Comparison of ENCODE assay signal across 9 mouse cellular contexts in genomic region chr11:102754416-102754815, GRCm38 (mm10). TPM values are rescaled to one million over a fixed set of nuclear protein-coding genes. Genes with fewer than 3 reads are reported as not detected.
DNase-seq lines count a peak whose midpoint lies in the region; ATAC-seq and TF ChIP-seq lines count a peak whose summit lies in the region.
"Had no signal": no experiment of that assay in that cellular context is flagged by ENCODE, and none has a peak within 500 bp of the region (broad histone marks: within the 10 kb centered on the region; RNA-seq: fewer than 3 reads in every experiment).

No protein-coding gene starts in this region.

- no peak overlapping the region for H3K27ac ChIP-seq in kidney, postnatal 0 days
- H3K27ac ChIP-seq in forebrain, embryonic 11.5 days (ENCODE audit: low read depth, low read length): no peak overlapping the region
- 0 out of 2 replicates have a peak overlapping the region, but pooled peaks have one; percentile 7 for H3K27ac ChIP-seq in intestine, embryonic 16.5 days (ENCODE audit: low read length)
- H3K27ac ChIP-seq in stomach, embryonic 14.5 days (ENCODE audit: low read length): peak overlapping the region; percentile 27; the same call in 1 of the 2 replicates
- H3K27ac ChIP-seq: liver, embryonic 15.5 days had no signal

- H3K4me3 ChIP-seq in kidney, postnatal 0 days (replicated peaks; ENCODE audit: low read depth, low read length): no peak overlapping the region
- H3K4me3 ChIP-seq in forebrain, embryonic 11.5 days (ENCODE audit: low read depth, low read length): no peak overlapping the region
- H3K4me3 ChIP-seq in intestine, embryonic 16.5 days (ENCODE audit: low read length): no peak overlapping the region
- no peak overlapping the region for H3K4me3 ChIP-seq in stomach, embryonic 14.5 days (ENCODE audit: low read depth, low read length)
- H3K4me3 ChIP-seq: liver, embryonic 15.5 days had no signal

- H3K9ac ChIP-seq in kidney, postnatal 0 days (ENCODE audit: low read depth, low read length): peak overlapping the region; percentile 32
- peak overlapping the region; percentile 23; the same call in 1 of the 2 replicates for H3K9ac ChIP-seq in forebrain, embryonic 11.5 days (ENCODE audit: low read length)
- peak overlapping the region; percentile 5; the same call in 1 of the 2 replicates for H3K9ac ChIP-seq in intestine, embryonic 16.5 days (ENCODE audit: low read depth, low read length)
- peak overlapping the region; percentile 21; the same call in 1 of the 2 replicates for H3K9ac ChIP-seq in stomach, embryonic 14.5 days (replicated peaks; ENCODE audit: low read depth, low read length)
- H3K9ac ChIP-seq: liver, embryonic 15.5 days had no signal

- H3K36me3 ChIP-seq in kidney, postnatal 0 days (ENCODE audit: insufficient read depth, low read length): no peaks in the 10 kb centered on the region
- no peaks in the 10 kb centered on the region for H3K36me3 ChIP-seq in forebrain, embryonic 11.5 days (ENCODE audit: control insufficient read depth, insufficient read depth, low read length)
- H3K36me3 ChIP-seq in intestine, embryonic 16.5 days (ENCODE audit: control insufficient read depth, insufficient read depth, low read length): no peaks in the 10 kb centered on the region
- no peaks in the 10 kb centered on the region for H3K36me3 ChIP-seq in stomach, embryonic 14.5 days (ENCODE audit: control insufficient read depth, insufficient read depth, low read length)
- H3K36me3 ChIP-seq: liver, embryonic 15.5 days had no signal

- H3K4me2 ChIP-seq in kidney, postnatal 0 days (ENCODE audit: low read length): peak overlapping the region; percentile 37
- peak overlapping the region; percentile 34; the same call in 1 of the 2 replicates for H3K4me2 ChIP-seq in forebrain, embryonic 11.5 days (ENCODE audit: low read depth, low read length, severe bottlenecking)
- peak overlapping the region; percentile 50 for H3K4me2 ChIP-seq in intestine, embryonic 16.5 days (ENCODE audit: low read depth, low read length)
- peak overlapping the region; percentile 40 for H3K4me2 ChIP-seq in stomach, embryonic 14.5 days (replicated peaks; ENCODE audit: low read depth, low read length)

- no peak for DNase-seq in kidney, postnatal 0 days (ENCODE audit: low spot score)
- DNase-seq in kidney, adult 11 months: no peak
- no peak for DNase-seq in forebrain, embryonic 11.5 days (ENCODE audit: low spot score)
- no peak for DNase-seq in spleen, postnatal 36 days (ENCODE audit: low spot score in 2 of 2)
- DNase-seq in right cerebral cortex, postnatal 14 days: no peak

- no peaks in the 10 kb centered on the region for H3K27me3 ChIP-seq in kidney, postnatal 0 days (ENCODE audit: insufficient read depth, low read length)
- H3K27me3 ChIP-seq in forebrain, embryonic 11.5 days (ENCODE audit: control insufficient read depth, insufficient read depth, low read length): no peaks in the 10 kb centered on the region
- no peaks in the 10 kb centered on the region for H3K27me3 ChIP-seq in intestine, embryonic 16.5 days (replicated peaks; ENCODE audit: control insufficient read depth, insufficient read depth, low read length)
- no peaks in the 10 kb centered on the region for H3K27me3 ChIP-seq in stomach, embryonic 14.5 days (ENCODE audit: control insufficient read depth, insufficient read depth, low read length)

- no peak for ATAC-seq in kidney, postnatal 0 days (replicated peaks; ENCODE audit: low FRiP score, low read depth)
- ATAC-seq in forebrain, embryonic 11.5 days (replicated peaks; ENCODE audit: low FRiP score): no peak
- no peak for ATAC-seq in intestine, embryonic 16.5 days
- ATAC-seq in stomach, embryonic 14.5 days (ENCODE audit: insufficient number of reproducible peaks, insufficient read depth, low FRiP score, low read depth): no peak
- ATAC-seq in activated CD4-positive, CD25-positive, alpha-beta regulatory T cell, adult 4 months: no peak

- WGBS in kidney, postnatal 0 days: 34% methylated on average over 4 of the region's 4 CpGs
- WGBS in forebrain, embryonic 11.5 days: 45% methylated on average over 4 of the region's 4 CpGs
- WGBS in intestine, embryonic 16.5 days: 38% methylated on average over 4 of the region's 4 CpGs
- 16% methylated on average over 4 of the region's 4 CpGs for WGBS in stomach, embryonic 14.5 days

- no peak for TF ChIP-seq CTCF in kidney, postnatal 0 days (IDR thresholded peaks at IDR 0.05; ENCODE audit: low read depth)

- no peaks in the 10 kb centered on the region for H3K4me1 ChIP-seq in kidney, postnatal 0 days (replicated peaks; ENCODE audit: insufficient read depth, low read length)
- H3K4me1 ChIP-seq in forebrain, embryonic 11.5 days (replicated peaks; ENCODE audit: control insufficient read depth, insufficient read depth, low read length): peaks cover 14% of the 10 kb centered on the region
- peaks cover 5% of the 10 kb centered on the region; the same call in 1 of the 2 replicates for H3K4me1 ChIP-seq in intestine, embryonic 16.5 days (ENCODE audit: control insufficient read depth, insufficient read depth, low read length)
- H3K4me1 ChIP-seq in stomach, embryonic 14.5 days (ENCODE audit: control insufficient read depth, insufficient read depth, low read length): peaks cover 12% of the 10 kb centered on the region; the same call in 1 of the 2 replicates
- H3K4me1 ChIP-seq: liver, embryonic 15.5 days had no signal

- no peaks in the 10 kb centered on the region for H3K9me3 ChIP-seq in kidney, postnatal 0 days (replicated peaks; ENCODE audit: low read length)
- H3K9me3 ChIP-seq in forebrain, embryonic 11.5 days (ENCODE audit: control insufficient read depth, low read length): no peaks in the 10 kb centered on the region
- no peaks in the 10 kb centered on the region for H3K9me3 ChIP-seq in intestine, embryonic 16.5 days (ENCODE audit: control insufficient read depth, low read length)
- no peaks in the 10 kb centered on the region for H3K9me3 ChIP-seq in stomach, embryonic 14.5 days (ENCODE audit: control insufficient read depth, low read depth, low read length)
- H3K9me3 ChIP-seq: liver, embryonic 15.5 days had no signal

RNA-seq across cellular contexts. Expression of gene Adam11, which starts 6.8 kb away (rescaled TPM):
- 5.9 and 7.7 TPM in 2 replicates for polyA plus RNA-seq in kidney, postnatal 0 days (2015; fragmentation: Nextera tagmentation; extraction: Ambion mirVana)
- 11.7 and 14.0 TPM in 2 replicates for polyA plus RNA-seq in forebrain, embryonic 11.5 days (2014; fragmentation: Nextera tagmentation; extraction: Ambion mirVana)
- polyA plus RNA-seq in intestine, embryonic 16.5 days (2015; fragmentation: Nextera tagmentation; extraction: Ambion mirVana): 2.4 and 3.1 TPM in 2 replicates
- polyA plus RNA-seq in stomach, embryonic 14.5 days (2014; fragmentation: Nextera tagmentation; extraction: Ambion mirVana): 5.5 and 6.8 TPM in 2 replicates
- polyA plus RNA-seq in activated CD4-positive, CD25-positive, alpha-beta regulatory T cell, adult 4 months (2017; shearing (Covaris generic)): not detected

RNA-seq across cellular contexts. Expression of gene Ccdc43, which starts 56.8 kb away (rescaled TPM):
- 35.3 and 42.8 TPM in 2 replicates for polyA plus RNA-seq in kidney, postnatal 0 days (2015; fragmentation: Nextera tagmentation; extraction: Ambion mirVana)
- polyA plus RNA-seq in forebrain, embryonic 11.5 days (2014; fragmentation: Nextera tagmentation; extraction: Ambion mirVana): 52.0 and 62.1 TPM in 2 replicates
- 36.7 and 39.9 TPM in 2 replicates for polyA plus RNA-seq in intestine, embryonic 16.5 days (2015; fragmentation: Nextera tagmentation; extraction: Ambion mirVana)
- 39.5 and 47.1 TPM in 2 replicates for polyA plus RNA-seq in stomach, embryonic 14.5 days (2014; fragmentation: Nextera tagmentation; extraction: Ambion mirVana)
- 10 to 100 TPM; 36.5 to 37.9 TPM for polyA plus RNA-seq in activated CD4-positive, CD25-positive, alpha-beta regulatory T cell, adult 4 months (2017; shearing (Covaris generic))

Comparison
In these comparisons a context has a peak if more than half of its experiments do, and no peak if none do; other contexts are left out.
1. H3K27ac ChIP-seq: peak in intestine, embryonic 16.5 days (single experiment) and stomach, embryonic 14.5 days (single experiment); none in kidney, postnatal 0 days (single experiment) and forebrain, embryonic 11.5 days (single experiment).
2. Peak in every context shown above with its lines, with median percentiles within 50 percentile points of each other: H3K4me2 ChIP-seq and H3K9ac ChIP-seq.